Mouse (Mus musculus): ENCODE data around the gene Exosc2. TPM values are rescaled to one million over a fixed set of nuclear protein-coding genes. Genes with fewer than 3 reads are reported as not detected.

Gene Exosc2
- polyA plus RNA-seq (2017; shearing (Covaris generic)), result 51.0 TPM

DNA sequence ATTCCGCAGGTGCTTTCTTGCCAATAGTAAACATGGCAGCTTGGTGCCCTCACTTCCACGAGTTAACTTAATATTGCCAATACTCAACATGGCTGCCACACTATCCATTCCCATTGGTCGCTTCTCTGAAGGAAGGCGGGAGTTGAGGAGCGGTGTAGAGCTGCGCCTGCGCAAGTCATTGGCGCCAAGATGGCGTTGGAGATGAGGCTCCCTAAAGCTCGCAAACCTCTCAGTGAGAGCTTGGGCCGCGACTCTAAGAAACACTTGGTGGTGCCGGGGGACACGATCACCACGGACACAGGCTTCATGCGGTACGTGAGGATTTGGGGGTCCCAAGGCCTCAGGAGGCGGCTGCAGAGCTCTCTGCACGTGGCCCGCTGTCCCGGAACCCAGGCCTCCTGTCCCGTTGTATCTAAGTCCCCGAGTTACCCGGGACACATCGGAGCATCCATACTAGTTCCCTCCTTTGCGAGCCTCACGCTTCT, at the start of gene Exosc2:
Gene Exosc2, plus strand, starts transcription at position 165 of the 485 bp plus-strand sequence.

DNA sequence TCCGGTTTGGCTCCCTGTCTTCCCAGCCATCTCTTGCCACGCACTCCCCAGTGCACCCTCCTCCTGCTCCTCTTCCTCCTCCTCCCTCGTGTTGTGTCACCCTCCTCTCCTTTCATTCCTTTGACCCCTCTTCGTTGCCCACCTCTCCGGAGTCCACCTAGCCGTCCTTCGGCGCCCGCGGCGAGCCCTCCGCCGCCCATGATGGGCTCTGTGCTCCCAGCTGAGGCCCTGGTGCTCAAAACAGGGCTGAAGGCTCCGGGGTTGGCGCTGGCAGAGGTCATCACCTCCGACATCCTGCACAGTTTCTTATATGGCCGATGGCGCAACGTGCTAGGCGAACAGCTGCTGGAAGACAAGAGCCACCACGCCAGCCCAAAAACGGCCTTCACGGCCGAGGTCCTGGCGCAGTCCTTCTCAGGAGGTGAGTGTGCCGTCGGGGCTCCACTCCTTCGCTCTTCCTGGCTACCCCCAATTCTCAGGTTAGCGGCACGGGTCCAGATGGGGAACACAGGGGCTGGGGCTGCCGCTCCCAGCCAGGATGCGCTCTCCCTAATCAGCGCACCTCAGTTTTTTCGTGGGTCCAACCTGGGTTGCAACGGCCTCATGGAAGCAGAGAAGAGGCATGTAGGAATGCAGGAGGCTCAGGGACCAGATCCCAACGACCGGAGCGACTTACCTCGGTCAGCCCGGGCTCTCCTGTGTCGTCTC, 30.5 kb upstream of the Exosc2 start, which contains the start of gene Prdm12:
Gene Prdm12, plus strand, starts transcription at position 137 of the 708 bp plus-strand sequence.

DNA sequence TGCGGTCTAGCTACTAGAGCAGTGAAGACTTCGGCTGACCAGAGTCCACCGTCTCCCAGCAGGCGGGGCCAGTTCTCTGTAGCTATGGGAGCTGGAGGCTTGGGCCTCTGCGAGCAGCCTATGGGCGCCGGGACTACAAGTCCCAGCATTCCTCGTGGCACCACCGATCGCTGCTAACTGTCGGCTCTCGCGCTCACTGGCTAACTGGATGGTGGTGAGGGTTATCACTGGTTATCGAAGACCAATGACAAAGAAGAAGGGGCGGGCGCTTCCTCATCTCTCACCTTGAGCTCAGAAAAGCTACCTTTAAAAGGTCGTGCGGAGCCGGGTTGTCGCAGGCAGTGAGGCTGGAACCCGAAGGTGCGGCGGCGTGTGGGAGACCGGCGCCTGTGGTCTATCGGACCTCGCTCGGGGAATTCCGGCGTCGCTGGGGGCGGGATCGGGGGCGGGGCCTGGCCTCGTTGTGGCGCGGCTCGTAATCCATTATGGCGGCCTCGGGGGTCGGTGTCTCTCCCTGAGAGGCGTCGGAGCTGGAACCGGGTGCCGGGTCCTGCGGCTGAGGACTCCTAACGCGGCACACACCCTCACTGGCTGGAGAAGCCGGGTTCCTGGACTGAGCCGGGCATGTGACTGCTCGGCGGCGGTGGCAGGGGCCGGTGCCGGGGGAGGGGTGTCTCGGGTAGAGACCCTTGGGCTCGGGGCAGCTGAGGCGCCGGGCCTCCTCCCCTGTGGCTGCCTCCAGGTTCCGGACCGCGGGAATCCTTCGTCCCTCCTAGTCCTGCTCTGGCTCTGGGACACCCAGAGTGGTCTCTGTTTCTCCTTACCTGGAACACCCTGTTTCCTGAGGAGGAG, 17.8 kb downstream of the Exosc2 start, which contains the start of gene Abl1:
Gene Abl1, plus strand, starts transcription at position 303 of the 852 bp plus-strand sequence.

Other genes with a start within 250 kb of the Exosc2 start
- gene Ass1, start 200.5 kb upstream of the Exosc2 start, polyA plus RNA-seq (2017; shearing (Covaris generic)), result 137 TPM
- gene Fubp3, start 98.1 kb upstream of the Exosc2 start, polyA plus RNA-seq (2017; shearing (Covaris generic)), result 32.3 TPM
- not detected for gene Prdm12, start 30.7 kb upstream of the Exosc2 start, polyA plus RNA-seq (2017; shearing (Covaris generic))
- gene Abl1, start 17.7 kb downstream of the Exosc2 start, polyA plus RNA-seq (2017; shearing (Covaris generic)), result 27.6 TPM
- 0.73 TPM for gene Qrfp, start 139.9 kb downstream of the Exosc2 start, polyA plus RNA-seq (2017; shearing (Covaris generic))
- 0.21 TPM for gene Fibcd1, start 175.3 kb downstream of the Exosc2 start, polyA plus RNA-seq (2017; shearing (Covaris generic))
- gene Lamc3, start 216.6 kb downstream of the Exosc2 start, polyA plus RNA-seq (2017; shearing (Covaris generic)), result not detected

Data from CD4-positive, CD25-positive, alpha-beta regulatory T cell, adult 9 weeks (primary cell).